Comparison of ENCODE assay signal across 22 mouse cellular contexts in the genomic region with DNA sequence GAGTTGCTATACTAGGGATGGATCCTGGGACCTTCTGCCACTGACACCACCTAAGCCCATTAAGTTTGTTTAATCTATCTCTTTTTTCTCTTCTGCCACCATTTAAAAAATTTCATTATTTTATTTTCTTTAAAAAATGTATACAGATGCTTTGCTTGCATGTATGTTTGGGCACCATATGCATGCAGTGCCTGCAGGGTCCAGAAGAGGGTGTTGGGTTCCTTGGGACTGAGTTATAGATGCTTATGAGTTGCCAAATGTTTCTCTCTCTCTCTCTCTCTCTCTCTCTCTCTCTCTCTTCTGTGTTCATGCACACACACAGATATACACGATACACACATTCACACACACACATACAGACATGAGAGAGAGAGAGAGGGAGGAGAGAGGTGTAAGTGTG. TPM values are rescaled to one million over a fixed set of nuclear protein-coding genes. Genes with fewer than 3 reads are reported as not detected.
DNase-seq lines count a peak whose midpoint lies in the region; ATAC-seq and TF ChIP-seq lines count a peak whose summit lies in the region.
"Had no signal": no experiment of that assay in that cellular context is flagged by ENCODE, and none has a peak within 500 bp of the region (broad histone marks: within the 10 kb centered on the region; RNA-seq: fewer than 3 reads in every experiment).

No protein-coding gene starts in this region.

- no peaks in the 10 kb centered on the region for H3K9me3 ChIP-seq in kidney, postnatal 0 days (replicated peaks; ENCODE audit: low read length)
- H3K9me3 ChIP-seq in neural tube, embryonic 12.5 days: no peaks in the 10 kb centered on the region
- no peaks in the 10 kb centered on the region for H3K9me3 ChIP-seq in neural tube, embryonic 15.5 days (replicated peaks)
- no peaks in the 10 kb centered on the region for H3K9me3 ChIP-seq in forebrain, embryonic 16.5 days (ENCODE audit: control insufficient read depth, low read length)
- H3K9me3 ChIP-seq: embryonic facial prominence, embryonic 10.5 days; forebrain, embryonic 13.5 days; heart, embryonic 15.5 days; hindbrain, embryonic 10.5 days; midbrain, embryonic 15.5 days had no signal

- 93% methylated on average over 1 of the region's 1 CpGs for WGBS in kidney, postnatal 0 days
- whole genome bisulfite sequencing in kidney, adult 2 months: 100% methylated on average over 1 of the region's 1 CpGs
- 100% methylated on average over 1 of the region's 1 CpGs for WGBS in neural tube, embryonic 12.5 days
- WGBS in neural tube, embryonic 15.5 days: 91% methylated on average over 1 of the region's 1 CpGs
- 63% methylated on average over 1 of the region's 1 CpGs for WGBS in forebrain, embryonic 16.5 days

- 0 out of 2 replicates have a peak, but pooled peaks have one; percentile 13 for TF ChIP-seq CTCF in kidney, postnatal 0 days (IDR thresholded peaks at IDR 0.05; ENCODE audit: low read depth)
- TF ChIP-seq CTCF in kidney, adult 2 months (conservative IDR thresholded peaks at IDR 0.05; ENCODE audit: insufficient read depth, insufficient read length, low read depth, low read length): no peak

- no peak overlapping the region for H3K27ac ChIP-seq in kidney, postnatal 0 days
- no peak overlapping the region for H3K27ac ChIP-seq in kidney, adult 2 months (ENCODE audit: insufficient read depth, low read depth, low read length)
- H3K27ac ChIP-seq in neural tube, embryonic 12.5 days: no peak overlapping the region
- no peak overlapping the region for H3K27ac ChIP-seq in neural tube, embryonic 15.5 days (replicated peaks)
- H3K27ac ChIP-seq in forebrain, embryonic 16.5 days (ENCODE audit: low read length): no peak overlapping the region
- H3K27ac ChIP-seq: embryonic facial prominence, embryonic 10.5 days; forebrain, embryonic 13.5 days; heart, embryonic 15.5 days; hindbrain, embryonic 10.5 days; midbrain, embryonic 15.5 days had no signal

- H3K4me3 ChIP-seq in kidney, postnatal 0 days (replicated peaks; ENCODE audit: low read depth, low read length): no peak overlapping the region
- no peak overlapping the region for H3K4me3 ChIP-seq in kidney, adult 2 months (ENCODE audit: insufficient read depth, low read depth, low read length)
- H3K4me3 ChIP-seq in neural tube, embryonic 12.5 days: no peak overlapping the region
- no peak overlapping the region for H3K4me3 ChIP-seq in neural tube, embryonic 15.5 days (replicated peaks)
- H3K4me3 ChIP-seq in forebrain, embryonic 16.5 days (replicated peaks; ENCODE audit: low read length): no peak overlapping the region
- H3K4me3 ChIP-seq: embryonic facial prominence, embryonic 10.5 days; forebrain, embryonic 13.5 days; heart, embryonic 15.5 days; hindbrain, embryonic 10.5 days; midbrain, embryonic 15.5 days; myocyte had no signal

- H3K27me3 ChIP-seq in kidney, postnatal 0 days (ENCODE audit: insufficient read depth, low read length): no peaks in the 10 kb centered on the region
- H3K27me3 ChIP-seq in kidney, adult 2 months (replicated peaks; ENCODE audit: control insufficient read depth, insufficient read depth, low read length): no peaks in the 10 kb centered on the region
- no peaks in the 10 kb centered on the region for H3K27me3 ChIP-seq in neural tube, embryonic 12.5 days (replicated peaks)
- no peaks in the 10 kb centered on the region for H3K27me3 ChIP-seq in neural tube, embryonic 15.5 days (replicated peaks)
- no peaks in the 10 kb centered on the region for H3K27me3 ChIP-seq in forebrain, embryonic 16.5 days (replicated peaks; ENCODE audit: control insufficient read depth, insufficient read depth, low read length)
- H3K27me3 ChIP-seq: forebrain, embryonic 13.5 days; heart, embryonic 15.5 days; midbrain, embryonic 15.5 days had no signal

- no peaks in the 10 kb centered on the region for H3K36me3 ChIP-seq in kidney, postnatal 0 days (ENCODE audit: insufficient read depth, low read length)
- H3K36me3 ChIP-seq in kidney, adult 2 months (ENCODE audit: control insufficient read depth, insufficient read depth, low read length): no peaks in the 10 kb centered on the region; the same call in 1 of the 2 replicates
- no peaks in the 10 kb centered on the region for H3K36me3 ChIP-seq in neural tube, embryonic 12.5 days
- H3K36me3 ChIP-seq in neural tube, embryonic 15.5 days: no peaks in the 10 kb centered on the region
- no peaks in the 10 kb centered on the region for H3K36me3 ChIP-seq in forebrain, embryonic 16.5 days (ENCODE audit: control insufficient read depth, insufficient read depth)
- H3K36me3 ChIP-seq: embryonic facial prominence, embryonic 10.5 days; heart, embryonic 15.5 days; hindbrain, embryonic 10.5 days; midbrain, embryonic 15.5 days had no signal

- no peak for DNase-seq in kidney, postnatal 0 days (ENCODE audit: low spot score)
- DNase-seq in kidney, adult 2 months: no peak
- DNase-seq in induced T-regulatory cell, adult 2 months (ENCODE audit: low read depth): peak; percentile 58
- DNase-seq in thymus, postnatal 14 days: no peak
- no peak for DNase-seq in kidney, adult 11 months
- DNase-seq: adrenal gland, postnatal 14 days; B cell, adult 2 months; cerebellum, adult 18-20 months; cerebellum, postnatal 36 days; gastrocnemius, postnatal 10 days; heart, adult 18-20 months had no signal

- H3K9ac ChIP-seq in kidney, postnatal 0 days (ENCODE audit: low read depth, low read length): no peak overlapping the region
- no peak overlapping the region for H3K9ac ChIP-seq in neural tube, embryonic 12.5 days
- H3K9ac ChIP-seq in neural tube, embryonic 15.5 days (replicated peaks): no peak overlapping the region
- H3K9ac ChIP-seq in forebrain, embryonic 16.5 days (replicated peaks; ENCODE audit: low read depth, low read length): no peak overlapping the region
- H3K9ac ChIP-seq: forebrain, embryonic 13.5 days; heart, embryonic 15.5 days; midbrain, embryonic 15.5 days had no signal

- H3K4me2 ChIP-seq in kidney, postnatal 0 days (ENCODE audit: low read length): no peak overlapping the region
- no peak overlapping the region for H3K4me2 ChIP-seq in neural tube, embryonic 12.5 days (replicated peaks)
- H3K4me2 ChIP-seq in neural tube, embryonic 15.5 days: no peak overlapping the region
- H3K4me2 ChIP-seq in forebrain, embryonic 16.5 days (ENCODE audit: low read length): no peak overlapping the region
- H3K4me2 ChIP-seq: forebrain, embryonic 13.5 days; heart, embryonic 15.5 days; midbrain, embryonic 15.5 days had no signal

- no peaks in the 10 kb centered on the region for H3K4me1 ChIP-seq in kidney, postnatal 0 days (replicated peaks; ENCODE audit: insufficient read depth, low read length)
- H3K4me1 ChIP-seq in kidney, adult 2 months (ENCODE audit: control insufficient read depth, insufficient read depth, low read length): 0 out of 2 replicates have a peak, but pooled peaks cover 4% of the 10 kb centered on the region
- H3K4me1 ChIP-seq in neural tube, embryonic 12.5 days: no peaks in the 10 kb centered on the region
- H3K4me1 ChIP-seq in neural tube, embryonic 15.5 days: no peaks in the 10 kb centered on the region
- H3K4me1 ChIP-seq in forebrain, embryonic 16.5 days (replicated peaks; ENCODE audit: control insufficient read depth, insufficient read depth, low read length): no peaks in the 10 kb centered on the region
- H3K4me1 ChIP-seq: embryonic facial prominence, embryonic 10.5 days; forebrain, embryonic 13.5 days; heart, embryonic 15.5 days; hindbrain, embryonic 10.5 days; midbrain, embryonic 15.5 days had no signal

- no peak for ATAC-seq in kidney, postnatal 0 days (replicated peaks; ENCODE audit: low FRiP score, low read depth)
- ATAC-seq in neural tube, embryonic 12.5 days (ENCODE audit: low FRiP score, low read depth): 0 out of 2 replicates have a peak, but pooled peaks have one; percentile 29
- no peak for ATAC-seq in neural tube, embryonic 15.5 days (ENCODE audit: low FRiP score)
- no peak for ATAC-seq in forebrain, embryonic 16.5 days
- ATAC-seq: forebrain, embryonic 13.5 days; midbrain, embryonic 15.5 days had no signal

- no peak for TF ChIP-seq POLR2A in kidney, adult 2 months (IDR thresholded peaks at IDR 0.05; ENCODE audit: low read depth, low read length)

RNA-seq across cellular contexts. Expression of gene Aven, which starts 20.3 kb away (rescaled TPM):
- polyA plus RNA-seq in kidney, postnatal 0 days (2015; fragmentation: Nextera tagmentation; extraction: Ambion mirVana): 5.4 and 6.2 TPM in 2 replicates
- polyA plus RNA-seq in kidney, adult 2 months (2012; rRNA removed): 6.5 and 9.5 TPM in 2 replicates
- polyA plus RNA-seq in neural tube, embryonic 12.5 days (2016; fragmentation: Nextera tagmentation; extraction: Ambion mirVana): 8.5 and 10.7 TPM in 2 replicates
- polyA plus RNA-seq in neural tube, embryonic 15.5 days (2015; fragmentation: Nextera tagmentation; extraction: Ambion mirVana): 4.1 and 4.2 TPM in 2 replicates
- 1.9 and 2.2 TPM in 2 replicates for polyA plus RNA-seq in forebrain, embryonic 16.5 days (2015; fragmentation: Nextera tagmentation; extraction: Ambion mirVana)

RNA-seq across cellular contexts. Expression of gene Chrm5, which starts 32.5 kb away (rescaled TPM):
- not detected in 2 replicates for polyA plus RNA-seq in kidney, postnatal 0 days (2015; fragmentation: Nextera tagmentation; extraction: Ambion mirVana)
- polyA plus RNA-seq in kidney, adult 2 months (2012; rRNA removed): not detected in 2 replicates
- 0.11 and 0.45 TPM in 2 replicates for polyA plus RNA-seq in neural tube, embryonic 12.5 days (2016; fragmentation: Nextera tagmentation; extraction: Ambion mirVana)
- polyA plus RNA-seq in neural tube, embryonic 15.5 days (2015; fragmentation: Nextera tagmentation; extraction: Ambion mirVana): 0.90 and 1.2 TPM in 2 replicates
- 0.80 and 1.2 TPM in 2 replicates for polyA plus RNA-seq in forebrain, embryonic 16.5 days (2015; fragmentation: Nextera tagmentation; extraction: Ambion mirVana)
- polyA plus RNA-seq: embryonic facial prominence, embryonic 10.5 days; forebrain, embryonic 13.5 days; heart, embryonic 15.5 days; hindbrain, embryonic 10.5 days; intestine, embryonic 14.5 days; limb, embryonic 14.5 days; myocyte had no signal

RNA-seq across cellular contexts. Expression of gene Emc7, which starts 58.2 kb away (rescaled TPM):
- 31.8 and 32.8 TPM in 2 replicates for polyA plus RNA-seq in kidney, postnatal 0 days (2015; fragmentation: Nextera tagmentation; extraction: Ambion mirVana)
- polyA plus RNA-seq in kidney, adult 2 months (2012; rRNA removed): 12.1 and 14.5 TPM in 2 replicates
- 13.8 and 14.6 TPM in 2 replicates for polyA plus RNA-seq in neural tube, embryonic 12.5 days (2016; fragmentation: Nextera tagmentation; extraction: Ambion mirVana)
- 24.5 and 24.6 TPM in 2 replicates for polyA plus RNA-seq in neural tube, embryonic 15.5 days (2015; fragmentation: Nextera tagmentation; extraction: Ambion mirVana)
- 17.2 and 18.0 TPM in 2 replicates for polyA plus RNA-seq in forebrain, embryonic 16.5 days (2015; fragmentation: Nextera tagmentation; extraction: Ambion mirVana)
